Mouse (Mus musculus): ENCODE measurements around the gene Gm2000. TPM values are rescaled to one million over a fixed set of nuclear protein-coding genes. Genes with fewer than 3 reads are reported as not detected.
"Not testable (repeated sequence)": the region's sequence is repeated elsewhere in the genome, so short reads cannot be mapped to it uniquely, and the experiment has no call there.

Gm2000 gene
- 894 and 925 TPM in 2 replicates for polyA plus RNA-seq (2016; fragmentation: Nextera tagmentation; extraction: Ambion mirVana)

DNA sequence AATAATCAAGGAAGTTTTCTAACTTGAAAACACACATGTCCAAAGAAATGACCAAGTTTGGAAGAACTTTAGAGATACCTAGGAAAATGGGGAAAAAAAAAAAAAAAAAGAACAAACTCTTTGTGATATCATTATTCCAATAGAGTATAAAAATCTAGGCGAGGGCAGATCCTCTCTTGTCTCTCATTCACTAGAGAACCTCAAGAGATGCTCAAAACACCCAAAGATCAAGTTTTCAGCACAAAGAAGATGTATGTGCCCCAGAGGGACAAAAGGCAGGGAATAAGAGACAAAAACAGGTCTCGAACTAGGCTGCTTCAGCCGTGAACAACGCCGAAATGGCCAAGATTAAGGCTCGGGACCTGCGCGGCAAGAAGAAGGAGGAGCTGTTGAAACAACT lies at the start of gene Gm2000:
Gene Gm2000, plus strand, starts transcription at position 301 of the 400 bp plus-strand sequence.
- DNase-seq (ENCODE audit: extremely low spot score, low spot score): no peak
- no peaks in the 10 kb centered on the region for H3K36me3 ChIP-seq (replicated peaks)
- peaks cover 2% of the 10 kb centered on the region; the same call in 1 of the 2 replicates for H3K9me3 ChIP-seq
- no peak within 1 kb of the TSS for H3K27ac ChIP-seq
- H3K4me1 ChIP-seq: no peaks in the 10 kb centered on the region
- H3K27me3 ChIP-seq (ENCODE audit: poor library complexity, severe bottlenecking): no peaks in the 10 kb centered on the region
- H3K4me3 ChIP-seq: no peak within 1 kb of the TSS
- 94% methylated on average over 8 of the region's 8 CpGs for WGBS

DNA sequence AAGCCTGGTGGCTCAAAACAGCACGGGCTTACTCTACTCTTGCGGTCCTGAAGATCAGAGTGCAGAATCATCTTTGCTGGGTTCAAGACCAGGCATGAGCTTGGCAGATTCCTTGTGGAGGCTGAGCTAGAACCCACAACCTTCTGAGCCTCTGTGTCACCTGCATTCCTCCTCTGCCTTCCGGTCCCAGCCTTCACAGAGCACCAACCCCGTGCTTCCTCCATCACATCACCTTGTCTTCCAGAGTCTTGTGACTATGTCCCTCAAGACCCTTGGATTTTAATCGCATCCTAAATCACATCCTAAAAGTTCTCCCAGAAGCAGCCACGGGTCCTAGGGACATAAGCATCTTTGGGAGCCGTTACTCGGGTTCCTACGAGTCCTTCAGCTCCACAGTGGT lies 42.7 kb upstream of the Gm2000 start:
- no peaks in the 10 kb centered on the region for H3K4me1 ChIP-seq
- H3K4me3 ChIP-seq: no peak overlapping the region
- H3K27ac ChIP-seq: no peak overlapping the region
- 91% methylated on average over 9 of the region's 9 CpGs for WGBS
- no peaks in the 10 kb centered on the region for H3K36me3 ChIP-seq (replicated peaks)
- H3K9me3 ChIP-seq: no peaks in the 10 kb centered on the region
- H3K27me3 ChIP-seq (ENCODE audit: poor library complexity, severe bottlenecking): no peaks in the 10 kb centered on the region
- DNase-seq (ENCODE audit: extremely low spot score, low spot score): no peak

DNA sequence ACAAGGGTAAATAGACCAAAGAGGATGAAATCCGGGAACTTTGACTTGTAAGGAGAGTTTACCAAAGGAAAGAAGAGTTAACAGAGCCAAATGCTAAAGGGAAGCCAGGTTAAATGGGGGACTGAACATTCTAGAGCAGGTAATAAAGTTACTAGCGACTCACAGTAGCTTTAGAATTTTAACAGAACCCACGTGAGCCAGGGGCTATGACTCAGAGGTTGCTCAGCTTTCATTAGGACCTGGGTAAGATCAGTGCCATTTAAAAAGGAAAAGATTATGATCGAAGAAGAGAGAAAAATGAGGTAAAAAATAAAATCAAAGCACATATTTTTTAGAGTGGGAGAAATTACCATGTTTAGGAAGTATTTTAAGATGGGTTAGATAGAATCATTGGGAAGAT lies 25.0 kb upstream of the Gm2000 start:
- no peaks in the 10 kb centered on the region for H3K4me1 ChIP-seq
- H3K9me3 ChIP-seq: no peaks in the 10 kb centered on the region
- DNase-seq (ENCODE audit: extremely low spot score, low spot score): no peak
- WGBS: 75% methylated on average over 4 of the region's 4 CpGs
- H3K27me3 ChIP-seq (ENCODE audit: poor library complexity, severe bottlenecking): no peaks in the 10 kb centered on the region
- H3K4me3 ChIP-seq: no peak overlapping the region
- H3K36me3 ChIP-seq (replicated peaks): no peaks in the 10 kb centered on the region
- no peak overlapping the region for H3K27ac ChIP-seq

DNA sequence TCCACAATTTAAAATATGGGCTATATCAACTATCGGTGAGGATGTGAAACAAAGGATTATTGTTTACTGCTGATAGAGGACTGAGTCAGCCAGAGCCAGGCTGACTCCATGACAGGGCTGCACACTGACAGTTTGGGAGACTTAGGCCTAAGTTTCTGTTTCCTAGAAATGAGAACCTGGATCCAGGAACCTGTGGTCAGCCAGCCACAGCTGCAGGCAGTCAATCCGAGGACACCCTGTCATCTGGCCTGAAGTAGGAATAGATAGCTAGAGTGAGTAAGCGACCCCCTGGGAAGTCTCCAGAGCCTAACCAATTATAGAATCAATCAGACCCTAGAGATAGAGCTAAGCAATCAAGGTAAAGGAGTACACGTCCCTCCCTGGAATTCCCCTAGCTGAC lies 21.4 kb upstream of the Gm2000 start:
- no peak for DNase-seq (ENCODE audit: extremely low spot score, low spot score)

DNA sequence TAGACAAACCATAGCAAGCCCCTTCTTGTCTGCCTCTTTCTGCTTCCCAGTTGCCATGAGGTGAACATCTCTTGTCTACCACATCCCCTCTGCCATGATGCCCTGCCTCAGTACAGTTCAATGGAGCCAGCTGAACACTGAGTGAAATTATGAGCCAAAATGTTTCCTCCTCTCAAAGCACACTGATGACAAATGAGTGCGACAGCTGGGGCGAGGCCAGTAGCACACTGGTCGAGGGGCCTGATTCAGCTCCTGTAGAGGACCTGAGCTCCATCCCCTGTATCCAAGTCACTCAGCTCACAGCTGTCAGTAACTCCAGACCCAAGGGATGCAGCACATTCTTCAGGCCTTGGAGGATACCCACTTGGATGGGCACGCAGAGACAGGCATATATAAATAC lies 20.2 kb upstream of the Gm2000 start:
- Histone ChIP-seq H3K4me1 (no peaks in the 10 kb centered on the region), H3K9me3 (no peaks in the 10 kb centered on the region), H3K27ac (no peak overlapping the region), H3K36me3 (replicated peaks) (no peaks in the 10 kb centered on the region), H3K4me3 (no peak overlapping the region), H3K27me3 (ENCODE audit: poor library complexity, severe bottlenecking) (no peaks in the 10 kb centered on the region)
- WGBS: 91% methylated on average over 4 of the region's 4 CpGs
- DNase-seq (ENCODE audit: extremely low spot score, low spot score): no peak

More for the DNA sequence above, 21.4 kb upstream of the Gm2000 start:
- no peaks in the 10 kb centered on the region for H3K27me3 ChIP-seq (ENCODE audit: poor library complexity, severe bottlenecking)
- no peaks in the 10 kb centered on the region for H3K9me3 ChIP-seq
- WGBS: 73% methylated on average over 4 of the region's 4 CpGs
- H3K27ac ChIP-seq: no peak overlapping the region
- H3K4me3 ChIP-seq: no peak overlapping the region
- no peaks in the 10 kb centered on the region for H3K4me1 ChIP-seq
- no peaks in the 10 kb centered on the region for H3K36me3 ChIP-seq (replicated peaks)

DNA sequence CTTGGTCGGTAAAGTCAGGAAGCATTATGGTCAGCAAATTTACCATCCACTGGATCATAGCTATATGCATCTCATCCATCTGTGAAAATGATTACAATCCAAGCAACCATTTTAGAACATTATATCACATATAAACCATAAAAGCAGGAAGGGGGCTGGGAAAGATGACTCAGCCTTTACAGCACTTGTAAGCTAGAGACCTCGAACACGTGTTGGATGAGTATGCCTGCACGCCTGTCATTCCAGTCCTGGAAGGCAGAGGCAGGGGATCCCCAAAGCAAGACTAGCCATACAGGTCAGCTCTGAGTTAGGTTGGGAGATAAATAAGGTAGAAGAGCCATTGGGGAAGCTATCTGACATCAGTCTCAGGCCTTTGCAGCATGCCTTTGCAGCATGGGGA lies 16.8 kb upstream of the Gm2000 start:
- no peaks in the 10 kb centered on the region for H3K27me3 ChIP-seq (ENCODE audit: poor library complexity, severe bottlenecking)
- 82% methylated on average over 4 of the region's 4 CpGs for WGBS
- H3K4me1 ChIP-seq: no peaks in the 10 kb centered on the region
- no peaks in the 10 kb centered on the region for H3K36me3 ChIP-seq (replicated peaks)
- no peak overlapping the region for H3K27ac ChIP-seq
- no peaks in the 10 kb centered on the region for H3K9me3 ChIP-seq
- DNase-seq (ENCODE audit: extremely low spot score, low spot score): no peak
- H3K4me3 ChIP-seq: no peak overlapping the region

DNA sequence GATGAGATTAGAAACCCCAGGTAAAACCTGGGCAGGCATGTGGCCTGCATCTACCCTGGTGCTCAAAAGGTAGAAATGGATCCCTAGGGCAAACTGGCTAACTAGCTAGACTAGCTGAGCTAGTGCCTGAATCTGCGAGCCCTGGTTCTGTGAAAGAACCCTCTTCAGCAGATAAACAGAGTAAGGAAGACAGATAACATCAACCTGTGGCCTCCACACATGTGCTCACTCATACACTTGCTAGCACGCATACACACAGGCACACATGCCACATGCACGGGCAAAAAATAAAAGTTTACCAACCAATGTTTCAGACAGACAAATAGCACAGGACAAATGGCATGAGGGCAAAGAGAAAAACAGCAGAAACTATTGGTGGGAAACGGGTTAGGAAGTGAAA lies 15.4 kb upstream of the Gm2000 start:
- Histone ChIP-seq H3K27ac (no peak overlapping the region), H3K4me3 (no peak overlapping the region), H3K27me3 (ENCODE audit: poor library complexity, severe bottlenecking) (no peaks in the 10 kb centered on the region), H3K9me3 (no peaks in the 10 kb centered on the region), H3K36me3 (replicated peaks) (no peaks in the 10 kb centered on the region), H3K4me1 (no peaks in the 10 kb centered on the region)
- no peak for DNase-seq (ENCODE audit: extremely low spot score, low spot score)
- WGBS: 86% methylated on average over 4 of the region's 4 CpGs

DNA sequence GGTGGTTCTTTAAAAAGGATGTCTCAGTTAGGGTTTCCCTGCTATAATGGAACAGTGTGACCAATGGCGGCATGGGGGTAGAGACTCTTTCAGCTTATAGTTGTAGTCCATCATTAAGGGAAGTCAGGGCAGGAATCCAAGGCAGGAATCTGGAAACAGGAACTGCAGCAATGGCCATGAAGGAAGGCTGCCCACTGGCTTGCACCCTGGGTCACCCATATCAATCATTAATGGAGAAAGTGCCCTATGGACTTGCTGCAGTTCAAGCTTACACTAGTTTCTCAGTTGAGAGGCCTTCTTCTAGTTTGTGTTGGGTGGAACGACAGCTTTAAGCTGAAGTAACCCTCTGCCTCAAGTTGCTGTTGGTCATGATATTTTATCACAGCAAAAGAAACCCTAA lies 13.4 kb upstream of the Gm2000 start:
- no peak for DNase-seq (ENCODE audit: extremely low spot score, low spot score)
- H3K27ac ChIP-seq: no peak overlapping the region
- H3K4me3 ChIP-seq: no peak overlapping the region
- no peaks in the 10 kb centered on the region for H3K4me1 ChIP-seq
- 90% methylated on average over 2 of the region's 2 CpGs for WGBS
- no peaks in the 10 kb centered on the region for H3K27me3 ChIP-seq (ENCODE audit: poor library complexity, severe bottlenecking)
- no peaks in the 10 kb centered on the region for H3K36me3 ChIP-seq (replicated peaks)
- no peaks in the 10 kb centered on the region for H3K9me3 ChIP-seq

DNA sequence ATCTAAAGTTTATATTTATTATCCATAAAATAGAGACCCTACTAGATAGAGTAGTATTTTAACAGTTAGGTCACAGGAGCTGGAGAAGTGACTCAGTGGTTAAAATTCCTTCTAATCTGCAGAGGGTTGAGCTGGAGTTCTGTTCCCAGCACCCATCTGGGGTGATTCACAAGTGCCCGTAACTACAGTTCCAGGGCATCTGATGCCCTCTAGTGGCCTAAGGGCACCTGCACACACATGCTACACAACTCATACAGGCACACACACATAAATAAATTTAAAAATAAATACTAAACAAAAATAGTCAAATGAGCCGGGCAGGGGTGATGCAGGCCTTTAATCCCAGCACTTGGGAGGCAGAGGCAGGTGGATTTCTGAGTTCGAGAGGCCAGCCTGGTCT lies 15.4 kb downstream of the Gm2000 start:
- DNase-seq (ENCODE audit: extremely low spot score, low spot score): no peak
- no peak overlapping the region for H3K27ac ChIP-seq
- H3K9me3 ChIP-seq: no peaks in the 10 kb centered on the region
- H3K4me1 ChIP-seq: no peaks in the 10 kb centered on the region
- WGBS: 89% methylated on average over 3 of the region's 3 CpGs
- no peaks in the 10 kb centered on the region for H3K36me3 ChIP-seq (replicated peaks)
- no peak overlapping the region for H3K4me3 ChIP-seq
- no peaks in the 10 kb centered on the region for H3K27me3 ChIP-seq (ENCODE audit: poor library complexity, severe bottlenecking)

DNA sequence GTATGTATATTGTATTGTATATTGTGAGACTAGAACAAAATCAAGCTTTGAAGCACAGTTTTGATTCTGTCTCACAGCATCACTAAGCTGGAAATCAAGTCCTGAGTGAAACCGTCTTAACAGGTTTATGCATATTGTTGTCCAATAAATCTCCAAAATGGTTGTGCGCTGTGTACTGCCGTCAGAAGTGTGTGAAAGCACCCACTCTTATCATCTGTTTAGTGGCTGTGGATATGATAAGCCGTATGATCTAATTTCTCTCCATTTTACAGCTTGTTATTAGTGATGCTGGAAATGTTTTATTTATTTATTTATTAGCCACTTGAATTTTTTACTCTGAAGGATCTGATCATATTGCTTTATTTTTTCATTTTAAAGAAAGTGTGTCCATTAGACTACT lies 20.4 kb downstream of the Gm2000 start:
- no peak for DNase-seq (ENCODE audit: extremely low spot score, low spot score)
- Histone ChIP-seq H3K36me3 (replicated peaks) (no peaks in the 10 kb centered on the region), H3K4me3 (no peak overlapping the region), H3K9me3 (no peaks in the 10 kb centered on the region), H3K27ac (no peak overlapping the region), H3K27me3 (ENCODE audit: poor library complexity, severe bottlenecking) (no peaks in the 10 kb centered on the region), H3K4me1 (no peaks in the 10 kb centered on the region)
- WGBS: 92% methylated on average over 4 of the region's 4 CpGs

DNA sequence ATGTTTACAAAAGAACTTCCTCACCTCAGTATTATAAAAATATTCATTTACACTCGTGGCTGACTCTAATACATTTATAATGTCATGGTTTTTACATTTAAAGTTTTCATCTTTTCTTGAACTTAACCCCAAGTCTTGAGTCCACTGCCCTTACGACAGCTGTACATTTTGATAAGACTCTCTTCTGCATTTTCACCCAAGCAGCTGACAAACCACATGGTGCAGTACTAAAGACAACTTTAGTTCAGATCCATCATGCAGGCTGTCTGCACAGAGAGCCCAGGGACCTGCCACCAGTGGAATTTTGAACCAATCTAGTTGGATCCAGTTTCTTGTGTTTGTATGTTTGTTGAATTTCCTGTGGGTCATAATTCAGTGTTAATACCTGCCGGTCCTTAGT lies 21.0 kb downstream of the Gm2000 start:
- H3K27me3 ChIP-seq (ENCODE audit: poor library complexity, severe bottlenecking): no peaks in the 10 kb centered on the region
- no peaks in the 10 kb centered on the region for H3K9me3 ChIP-seq
- WGBS: 74% methylated on average over 3 of the region's 3 CpGs
- no peaks in the 10 kb centered on the region for H3K36me3 ChIP-seq (replicated peaks)
- H3K4me1 ChIP-seq: no peaks in the 10 kb centered on the region
- no peak overlapping the region for H3K4me3 ChIP-seq
- no peak overlapping the region for H3K27ac ChIP-seq
- no peak for DNase-seq (ENCODE audit: extremely low spot score, low spot score)

DNA sequence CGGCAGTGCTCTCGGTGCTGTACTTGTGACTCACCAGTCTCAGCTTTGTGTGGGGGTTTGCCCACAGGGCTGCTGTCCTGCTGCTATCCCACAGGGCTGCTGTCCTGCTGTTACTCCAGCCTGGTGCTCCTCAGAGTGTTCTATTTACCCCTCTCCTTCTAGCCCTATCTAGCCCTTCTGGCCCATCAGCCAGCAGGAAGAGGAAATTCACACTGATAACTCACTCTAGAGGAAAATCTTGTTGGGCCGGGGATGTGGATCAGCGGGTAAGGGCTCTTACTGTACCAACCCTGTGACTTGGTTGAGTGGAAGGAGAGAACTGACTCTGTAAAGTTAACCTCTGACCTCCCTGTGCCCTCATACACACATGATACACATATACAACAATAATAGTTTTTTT lies 27.3 kb downstream of the Gm2000 start:
- Histone ChIP-seq H3K9me3 (no peaks in the 10 kb centered on the region), H3K4me3 (no peak overlapping the region), H3K36me3 (replicated peaks) (no peaks in the 10 kb centered on the region), H3K4me1 (no peaks in the 10 kb centered on the region), H3K27me3 (ENCODE audit: poor library complexity, severe bottlenecking) (no peaks in the 10 kb centered on the region), H3K27ac (no peak overlapping the region)
- no peak for DNase-seq (ENCODE audit: extremely low spot score, low spot score)
- 80% methylated on average over 4 of the region's 4 CpGs for WGBS

DNA sequence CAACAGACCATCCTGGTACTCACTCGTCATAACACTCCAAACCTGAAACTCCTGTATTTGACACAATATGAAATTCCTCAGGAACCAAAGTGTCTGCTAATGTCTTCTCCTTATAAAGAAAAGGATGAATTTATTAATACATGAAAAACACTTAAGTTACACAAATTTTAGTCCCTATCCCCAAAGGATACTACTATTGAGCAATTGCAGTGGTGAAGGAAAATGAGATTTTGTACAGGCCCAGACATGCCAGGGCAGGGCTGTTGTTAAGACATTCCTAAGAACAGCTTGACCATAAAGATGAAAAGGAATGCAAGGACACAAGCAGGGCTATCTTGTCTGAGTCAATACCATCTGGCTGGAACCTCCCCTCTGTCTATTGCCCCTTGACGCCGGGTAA lies 34.3 kb downstream of the Gm2000 start:
- not testable (repeated sequence) for H3K9me3 ChIP-seq; H3K36me3 ChIP-seq (replicated peaks); H3K27me3 ChIP-seq (ENCODE audit: poor library complexity, severe bottlenecking); DNase-seq (ENCODE audit: extremely low spot score, low spot score); H3K4me1 ChIP-seq; H3K4me3 ChIP-seq; H3K27ac ChIP-seq
- 92% methylated on average over 3 of the region's 3 CpGs for WGBS

DNA sequence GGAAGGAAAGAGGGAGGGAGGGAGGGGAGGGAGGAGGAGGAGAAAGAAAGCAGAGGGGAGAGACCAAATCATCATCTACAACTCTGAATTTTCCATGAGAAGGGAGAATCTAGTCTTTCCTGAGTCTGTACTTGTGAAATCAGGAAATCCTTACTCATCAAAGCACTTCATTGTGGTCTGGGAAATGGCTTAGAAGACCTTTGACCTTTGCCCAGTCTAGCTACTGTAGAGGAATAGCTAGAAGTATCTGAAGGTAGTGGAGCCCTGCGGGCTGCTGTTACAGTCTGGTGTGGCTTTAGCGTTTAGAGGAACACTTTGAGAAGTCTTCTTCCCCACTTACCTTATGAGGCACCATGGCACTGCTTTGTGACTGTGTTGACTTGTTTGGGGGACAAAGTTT lies 36.7 kb downstream of the Gm2000 start:
- Histone ChIP-seq H3K27me3 (ENCODE audit: poor library complexity, severe bottlenecking) (no peaks in the 10 kb centered on the region), H3K9me3 (no peaks in the 10 kb centered on the region), H3K36me3 (replicated peaks) (no peaks in the 10 kb centered on the region), H3K27ac (no peak overlapping the region), H3K4me3 (no peak overlapping the region), H3K4me1 (no peaks in the 10 kb centered on the region)
- no peak for DNase-seq (ENCODE audit: extremely low spot score, low spot score)
- 49% methylated on average over 2 of the region's 2 CpGs for WGBS
